Mouse (Mus musculus): ENCODE data around the gene Spag9. TPM values are rescaled to one million over a fixed set of nuclear protein-coding genes. Genes with fewer than 3 reads are reported as not detected.
"Not testable (repeated sequence)": the region's sequence is repeated elsewhere in the genome, so short reads cannot be mapped to it uniquely, and the experiment has no call there.

Spag9 gene
- polyA plus RNA-seq, 1 experiment from 2014 or later, result 86.6 TPM

DNA sequence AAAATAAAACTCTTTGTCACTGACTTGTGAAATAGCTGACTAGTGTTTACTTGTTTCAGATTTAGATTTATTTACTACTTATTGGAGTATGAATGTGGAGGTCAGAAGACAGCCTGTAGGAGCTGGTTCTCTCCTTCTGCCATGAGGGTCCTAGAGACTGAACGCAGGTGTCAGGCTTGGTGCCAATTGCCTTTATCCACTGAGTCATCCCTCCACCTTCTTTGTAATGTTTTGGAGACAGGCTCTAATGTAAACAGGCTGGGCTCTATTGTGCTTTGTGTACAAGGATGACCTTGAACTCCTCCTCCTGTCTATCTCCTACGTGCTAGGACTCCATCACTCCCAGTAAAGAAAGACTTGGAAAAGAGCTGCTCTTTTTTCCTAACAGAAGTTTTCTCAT is 51.4 kb downstream of the Spag9 start:
- Histone ChIP-seq H3K9ac (ENCODE audit: low read length) (no peak overlapping the region), H3K4me1 (ENCODE audit: control insufficient read depth, insufficient read depth, low read length) (peaks cover 14% of the 10 kb centered on the region; the same call in 1 of the 2 replicates), H3K27ac (ENCODE audit: low read depth, low read length) (no peak overlapping the region), H3K36me3 (ENCODE audit: control insufficient read depth, insufficient read depth, low read length) (peaks cover 3% of the 10 kb centered on the region; the same call in 1 of the 2 replicates), H3K9me3 (ENCODE audit: control insufficient read depth, low read length) (no peaks in the 10 kb centered on the region), H3K4me2 (ENCODE audit: low read depth) (peak overlapping the region; percentile 52), H3K4me3 (ENCODE audit: low read depth, low read length) (peak overlapping the region; percentile 1; the same call in 1 of the 2 replicates), H3K27me3 (ENCODE audit: control insufficient read depth, insufficient read depth, low read length) (no peaks in the 10 kb centered on the region)
- ATAC-seq (ENCODE audit: insufficient read depth, low FRiP score, low TSS enrichment) (no peak), DNase-seq (ENCODE audit: low spot score) (no peak)
- WGBS, result 56% methylated on average over 2 of the region's 2 CpGs

DNA sequence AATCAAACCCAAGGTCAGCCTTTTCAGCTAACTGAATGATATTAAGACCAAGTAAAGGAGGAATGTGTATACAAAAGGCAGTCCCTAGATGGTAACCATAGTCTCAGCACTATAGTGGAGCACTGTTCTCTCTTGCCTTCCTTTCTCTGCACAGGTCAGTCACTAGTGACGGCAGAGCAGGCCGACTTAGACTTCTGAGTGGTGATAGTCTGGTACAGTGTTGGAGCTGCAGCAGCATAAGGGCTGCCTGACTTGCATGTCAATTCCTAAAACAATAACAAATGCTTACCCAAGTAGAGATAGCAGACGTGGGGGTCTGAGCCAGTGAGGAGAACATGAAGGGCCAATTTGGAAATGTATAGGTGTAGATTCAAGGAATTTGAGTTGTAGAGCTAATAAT is 58.3 kb downstream of the Spag9 start:
- no peak overlapping the region for H3K4me2 ChIP-seq (ENCODE audit: low read depth)
- 83% methylated on average over 3 of the region's 3 CpGs for WGBS
- H3K4me1 ChIP-seq (ENCODE audit: control insufficient read depth, insufficient read depth, low read length), result peaks cover 2% of the 10 kb centered on the region; the same call in 1 of the 2 replicates
- no peaks in the 10 kb centered on the region for H3K9me3 ChIP-seq (ENCODE audit: control insufficient read depth, low read length)
- no peaks in the 10 kb centered on the region for H3K27me3 ChIP-seq (ENCODE audit: control insufficient read depth, insufficient read depth, low read length)
- no peak overlapping the region for H3K27ac ChIP-seq (ENCODE audit: low read depth, low read length)
- DNase-seq (ENCODE audit: low spot score), result no peak
- no peak overlapping the region for H3K4me3 ChIP-seq (ENCODE audit: low read depth, low read length)
- H3K9ac ChIP-seq (ENCODE audit: low read length), result no peak overlapping the region
- no peak for ATAC-seq (ENCODE audit: insufficient read depth, low FRiP score, low TSS enrichment)
- H3K36me3 ChIP-seq (ENCODE audit: control insufficient read depth, insufficient read depth, low read length), result peaks cover 3% of the 10 kb centered on the region; the same call in 1 of the 2 replicates

DNA sequence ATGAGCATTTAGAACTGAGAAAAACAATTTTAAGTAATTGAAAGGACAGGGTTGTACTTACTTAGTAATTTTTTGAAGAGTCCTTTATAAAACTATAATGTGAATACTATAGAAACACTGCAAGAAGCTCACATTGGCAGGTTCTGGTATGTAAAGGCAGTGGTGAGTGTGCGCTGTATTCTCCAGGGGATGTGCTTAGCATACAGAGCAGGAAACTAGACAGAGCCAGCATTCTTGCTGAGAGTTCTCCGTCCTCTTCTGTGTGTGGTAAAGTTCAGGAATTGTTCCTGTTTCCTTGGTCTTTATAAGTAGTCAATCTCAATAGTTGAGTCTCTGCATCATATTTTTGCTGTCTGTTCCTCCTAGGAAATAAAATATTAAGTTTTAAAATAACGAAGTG is 59.0 kb downstream of the Spag9 start:
- Histone ChIP-seq H3K4me3 (ENCODE audit: low read depth, low read length) (no peak overlapping the region), H3K27ac (ENCODE audit: low read depth, low read length) (no peak overlapping the region), H3K9ac (ENCODE audit: low read length) (no peak overlapping the region), H3K9me3 (ENCODE audit: control insufficient read depth, low read length) (no peaks in the 10 kb centered on the region), H3K4me1 (ENCODE audit: control insufficient read depth, insufficient read depth, low read length) (peaks cover 2% of the 10 kb centered on the region; the same call in 1 of the 2 replicates), H3K4me2 (ENCODE audit: low read depth) (no peak overlapping the region), H3K36me3 (ENCODE audit: control insufficient read depth, insufficient read depth, low read length) (no peaks in the 10 kb centered on the region), H3K27me3 (ENCODE audit: control insufficient read depth, insufficient read depth, low read length) (no peaks in the 10 kb centered on the region)
- no peak for ATAC-seq (ENCODE audit: insufficient read depth, low FRiP score, low TSS enrichment)
- no peak for DNase-seq (ENCODE audit: low spot score)
- 82% methylated on average over 3 of the region's 3 CpGs for whole genome bisulfite sequencing

DNA sequence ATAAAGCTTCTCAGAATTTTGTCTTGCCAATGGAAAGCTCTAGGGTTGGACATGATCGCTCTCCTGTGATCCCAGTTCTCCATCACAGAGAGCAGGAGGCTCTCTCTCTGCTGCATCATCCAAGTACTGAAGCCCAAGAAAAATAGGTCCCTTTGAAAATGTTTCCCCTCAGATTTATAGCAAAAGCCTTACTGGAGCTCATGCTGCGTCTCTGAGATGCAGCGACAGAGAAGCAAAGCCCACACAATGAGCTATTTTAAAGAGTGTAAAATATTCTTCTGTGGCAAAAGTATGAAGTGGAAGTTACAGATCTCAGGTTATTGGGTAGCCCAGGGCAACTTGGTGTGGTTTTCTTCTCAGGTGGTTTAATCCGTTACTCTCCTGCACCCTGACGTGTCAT is 68.0 kb downstream of the Spag9 start:
- H3K27me3 ChIP-seq (ENCODE audit: control insufficient read depth, insufficient read depth, low read length), result no peaks in the 10 kb centered on the region
- no peak overlapping the region for H3K4me3 ChIP-seq (ENCODE audit: low read depth, low read length)
- H3K9me3 ChIP-seq (ENCODE audit: control insufficient read depth, low read length), result no peaks in the 10 kb centered on the region
- no peak overlapping the region for H3K27ac ChIP-seq (ENCODE audit: low read depth, low read length)
- DNase-seq (ENCODE audit: low spot score) (no peak), ATAC-seq (ENCODE audit: insufficient read depth, low FRiP score, low TSS enrichment) (no peak)
- 93% methylated on average over 5 of the region's 5 CpGs for WGBS
- H3K4me2 ChIP-seq (ENCODE audit: low read depth), result no peak overlapping the region
- no peaks in the 10 kb centered on the region for H3K4me1 ChIP-seq (ENCODE audit: control insufficient read depth, insufficient read depth, low read length)
- H3K36me3 ChIP-seq (ENCODE audit: control insufficient read depth, insufficient read depth, low read length), result peaks cover 4% of the 10 kb centered on the region; the same call in 1 of the 2 replicates
- no peak overlapping the region for H3K9ac ChIP-seq (ENCODE audit: low read length)

DNA sequence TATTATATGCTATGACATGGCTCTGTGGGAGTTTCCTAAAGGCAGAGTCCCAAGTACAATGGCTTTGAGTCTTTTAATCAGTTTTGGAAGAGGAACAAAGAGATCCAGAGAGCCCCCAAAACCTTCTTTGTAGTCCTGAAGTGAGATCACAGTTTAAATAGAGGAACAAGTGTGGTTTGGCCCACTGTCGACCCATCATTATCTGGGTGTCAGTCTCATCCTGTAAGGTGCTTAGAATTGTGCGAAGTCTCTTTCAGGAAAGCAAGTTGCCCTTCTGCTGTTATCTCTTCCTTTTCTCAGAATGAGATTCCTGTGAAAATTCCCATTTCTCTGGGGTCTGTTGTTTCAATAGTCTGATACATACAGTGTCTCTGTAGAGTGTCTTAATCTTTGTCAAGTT is 74.6 kb downstream of the Spag9 start:
- no peak overlapping the region for H3K4me3 ChIP-seq (ENCODE audit: low read depth, low read length)
- no peak overlapping the region for H3K4me2 ChIP-seq (ENCODE audit: low read depth)
- H3K9me3 ChIP-seq (ENCODE audit: control insufficient read depth, low read length), result no peaks in the 10 kb centered on the region
- WGBS, result 82% methylated on average over 2 of the region's 2 CpGs
- H3K27ac ChIP-seq (ENCODE audit: low read depth, low read length), result no peak overlapping the region
- H3K9ac ChIP-seq (ENCODE audit: low read length), result no peak overlapping the region
- H3K27me3 ChIP-seq (ENCODE audit: control insufficient read depth, insufficient read depth, low read length), result no peaks in the 10 kb centered on the region
- ATAC-seq (ENCODE audit: insufficient read depth, low FRiP score, low TSS enrichment), result no peak
- no peak for DNase-seq (ENCODE audit: low spot score)
- H3K4me1 ChIP-seq (ENCODE audit: control insufficient read depth, insufficient read depth, low read length), result no peaks in the 10 kb centered on the region
- H3K36me3 ChIP-seq (ENCODE audit: control insufficient read depth, insufficient read depth, low read length), result peaks cover 2% of the 10 kb centered on the region; the same call in 1 of the 2 replicates

DNA sequence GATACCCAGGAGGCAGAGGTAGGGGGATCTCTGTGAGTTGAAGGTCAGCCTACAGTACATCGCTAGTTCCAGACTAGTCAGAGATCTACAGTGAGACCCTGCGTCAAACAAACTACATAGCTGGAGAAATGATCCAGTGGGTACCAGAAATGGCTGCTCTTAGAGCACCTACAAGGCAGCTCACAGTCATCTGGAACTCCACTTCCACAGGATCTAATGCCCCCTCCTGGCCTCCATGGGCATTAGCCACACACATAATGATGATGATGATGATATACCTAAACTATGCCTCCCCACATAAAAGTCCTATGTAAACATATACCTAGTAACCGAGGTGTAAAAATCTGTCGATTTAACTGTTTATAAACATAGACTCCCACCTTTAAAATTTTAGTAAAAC is 77.4 kb downstream of the Spag9 start:
- H3K4me3 ChIP-seq (ENCODE audit: low read depth, low read length), result no peak overlapping the region
- no peak overlapping the region for H3K27ac ChIP-seq (ENCODE audit: low read depth, low read length)
- 93% methylated on average over 4 of the region's 4 CpGs for WGBS
- H3K9me3 ChIP-seq (ENCODE audit: control insufficient read depth, low read length), result no peaks in the 10 kb centered on the region
- H3K4me1 ChIP-seq (ENCODE audit: control insufficient read depth, insufficient read depth, low read length), result no peaks in the 10 kb centered on the region
- H3K27me3 ChIP-seq (ENCODE audit: control insufficient read depth, insufficient read depth, low read length), result no peaks in the 10 kb centered on the region
- H3K9ac ChIP-seq (ENCODE audit: low read length), result no peak overlapping the region
- DNase-seq (ENCODE audit: low spot score), result no peak
- no peak for ATAC-seq (ENCODE audit: insufficient read depth, low FRiP score, low TSS enrichment)
- peaks cover 3% of the 10 kb centered on the region; the same call in 1 of the 2 replicates for H3K36me3 ChIP-seq (ENCODE audit: control insufficient read depth, insufficient read depth, low read length)
- H3K4me2 ChIP-seq (ENCODE audit: low read depth), result no peak overlapping the region

DNA sequence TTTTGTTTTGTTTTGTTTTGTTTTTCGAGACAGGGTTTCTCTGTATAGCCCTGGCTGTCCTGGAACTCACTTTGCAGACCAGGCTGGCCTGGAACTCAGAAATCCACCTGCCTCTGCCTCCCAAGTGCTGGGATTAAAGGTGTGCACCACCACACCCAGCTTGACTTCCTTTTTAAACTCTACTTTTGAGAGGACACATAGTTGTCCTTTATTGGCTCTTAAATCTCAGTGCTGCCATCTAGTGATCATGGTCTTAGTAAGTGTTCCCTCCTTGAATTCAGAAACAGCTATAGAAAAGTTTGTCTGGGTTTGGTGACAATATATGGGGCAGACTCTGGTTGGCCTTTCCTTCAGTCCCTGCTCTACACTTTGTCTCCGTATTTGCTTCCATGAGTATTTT is 91.1 kb downstream of the Spag9 start:
- not testable (repeated sequence) for H3K4me1 ChIP-seq (ENCODE audit: control insufficient read depth, insufficient read depth, low read length); H3K9ac ChIP-seq (ENCODE audit: low read length); H3K36me3 ChIP-seq (ENCODE audit: control insufficient read depth, insufficient read depth, low read length); H3K9me3 ChIP-seq (ENCODE audit: control insufficient read depth, low read length); H3K27me3 ChIP-seq (ENCODE audit: control insufficient read depth, insufficient read depth, low read length); DNase-seq (ENCODE audit: low spot score); H3K27ac ChIP-seq (ENCODE audit: low read depth, low read length); H3K4me3 ChIP-seq (ENCODE audit: low read depth, low read length); H3K4me2 ChIP-seq (ENCODE audit: low read depth); ATAC-seq (ENCODE audit: insufficient read depth, low FRiP score, low TSS enrichment)
- WGBS, result 87% methylated on average over 2 of the region's 2 CpGs

DNA sequence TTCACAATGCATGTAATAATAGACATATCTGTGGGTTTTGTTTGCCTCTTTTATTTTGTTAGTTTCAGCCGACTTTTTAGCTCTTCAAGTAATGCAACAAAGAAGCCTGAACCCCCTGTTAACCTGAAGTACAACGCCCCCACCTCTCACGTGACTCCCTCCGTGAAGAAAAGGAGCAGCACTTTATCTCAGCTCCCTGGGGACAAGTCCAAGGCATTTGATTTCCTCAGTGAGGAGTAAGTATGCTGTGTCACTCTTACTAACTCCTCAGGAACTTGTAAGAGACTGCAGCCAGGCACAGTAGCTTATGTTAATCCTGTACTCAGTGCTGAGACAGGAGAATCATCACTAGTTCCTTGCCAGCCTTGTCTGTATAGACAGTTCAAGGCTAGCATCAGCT is 94.6 kb downstream of the Spag9 start:
- H3K4me3 ChIP-seq (ENCODE audit: low read depth, low read length), result no peak overlapping the region
- H3K4me1 ChIP-seq (ENCODE audit: control insufficient read depth, insufficient read depth, low read length), result no peaks in the 10 kb centered on the region
- peaks cover 8% of the 10 kb centered on the region for H3K36me3 ChIP-seq (ENCODE audit: control insufficient read depth, insufficient read depth, low read length)
- WGBS, result 87% methylated on average over 4 of the region's 4 CpGs
- H3K9me3 ChIP-seq (ENCODE audit: control insufficient read depth, low read length), result no peaks in the 10 kb centered on the region
- no peak for ATAC-seq (ENCODE audit: insufficient read depth, low FRiP score, low TSS enrichment)
- H3K4me2 ChIP-seq (ENCODE audit: low read depth), result no peak overlapping the region
- no peak overlapping the region for H3K9ac ChIP-seq (ENCODE audit: low read length)
- DNase-seq (ENCODE audit: low spot score), result no peak
- no peaks in the 10 kb centered on the region for H3K27me3 ChIP-seq (ENCODE audit: control insufficient read depth, insufficient read depth, low read length)
- H3K27ac ChIP-seq (ENCODE audit: low read depth, low read length), result no peak overlapping the region

DNA sequence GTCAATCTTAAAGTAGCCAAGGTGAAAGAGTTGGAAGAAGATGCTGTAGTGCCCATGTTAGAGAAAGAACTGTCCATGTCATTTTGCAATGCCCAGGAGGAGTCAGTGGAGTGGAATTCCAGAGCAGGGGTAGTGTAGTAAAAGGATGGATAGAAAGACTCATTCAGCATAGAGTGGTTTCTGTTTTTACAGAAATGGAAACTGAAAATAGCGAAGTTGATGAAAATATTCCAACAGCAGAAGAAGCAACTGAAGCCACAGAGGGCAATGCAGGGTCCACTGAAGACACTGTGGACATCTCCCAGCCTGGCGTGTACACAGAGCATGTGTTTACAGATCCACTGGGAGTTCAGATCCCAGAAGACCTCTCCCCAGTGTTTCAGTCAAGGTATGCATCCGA is 101.6 kb downstream of the Spag9 start:
- no peaks in the 10 kb centered on the region for H3K4me1 ChIP-seq (ENCODE audit: control insufficient read depth, insufficient read depth, low read length)
- ATAC-seq (ENCODE audit: insufficient read depth, low FRiP score, low TSS enrichment), result no peak

More for the DNA sequence above, 101.6 kb downstream of the Spag9 start:
- Histone ChIP-seq H3K9me3 (ENCODE audit: control insufficient read depth, low read length) (no peaks in the 10 kb centered on the region), H3K9ac (ENCODE audit: low read length) (no peak overlapping the region), H3K27me3 (ENCODE audit: control insufficient read depth, insufficient read depth, low read length) (no peaks in the 10 kb centered on the region), H3K36me3 (ENCODE audit: control insufficient read depth, insufficient read depth, low read length) (peaks cover 7% of the 10 kb centered on the region; the same call in 1 of the 2 replicates), H3K4me2 (ENCODE audit: low read depth) (no peak overlapping the region), H3K27ac (ENCODE audit: low read depth, low read length) (no peak overlapping the region), H3K4me3 (ENCODE audit: low read depth, low read length) (no peak overlapping the region)
- no peak for DNase-seq (ENCODE audit: low spot score)
- 92% methylated on average over 3 of the region's 3 CpGs for WGBS
